8 mouse cellular contexts compared by ENCODE assay signal in genomic region chr7:114636102-114636501, GRCm38 (mm10). TPM values are rescaled to one million over a fixed set of nuclear protein-coding genes. Genes with fewer than 3 reads are reported as not detected.
DNase-seq lines count a peak whose midpoint lies in the region; ATAC-seq and TF ChIP-seq lines count a peak whose summit lies in the region.

TSS of gene Calca (minus strand) at chr7:114636357.

- H3K36me3 ChIP-seq in hindbrain, postnatal 0 days (ENCODE audit: insufficient read depth, low read length): no peaks in the 10 kb centered on the region
- H3K36me3 ChIP-seq in lung, embryonic 16.5 days (ENCODE audit: control insufficient read depth, insufficient read depth, low read length): no peaks in the 10 kb centered on the region
- H3K36me3 ChIP-seq in stomach, embryonic 16.5 days (ENCODE audit: control insufficient read depth, insufficient read depth, low read length): no peaks in the 10 kb centered on the region

- peak; percentile 53; the same call in 1 of the 2 replicates for ATAC-seq in hindbrain, postnatal 0 days
- no peak for ATAC-seq in lung, embryonic 16.5 days (ENCODE audit: low read depth)
- no peak for ATAC-seq in stomach, embryonic 16.5 days (ENCODE audit: insufficient read depth, low FRiP score)
- no peak for ATAC-seq in erythroblast, adult 5-6 weeks (replicated peaks; ENCODE audit: low FRiP score, poor library complexity, severe bottlenecking)

- H3K4me1 ChIP-seq in hindbrain, postnatal 0 days (ENCODE audit: insufficient read depth, low read length): peaks cover 8% of the 10 kb centered on the region; the same call in 1 of the 2 replicates
- H3K4me1 ChIP-seq in lung, embryonic 16.5 days (replicated peaks; ENCODE audit: control insufficient read depth, insufficient read depth, low read length): 0 out of 2 replicates have a peak, but pooled peaks cover 2% of the 10 kb centered on the region
- H3K4me1 ChIP-seq in stomach, embryonic 16.5 days (ENCODE audit: control insufficient read depth, insufficient read depth, low read length): no peaks in the 10 kb centered on the region; the same call in 1 of the 2 replicates

- no peak for DNase-seq in layer of hippocampus, adult 2 months (ENCODE audit: low spot score in 2 of 2)
- no peak for DNase-seq in layer of hippocampus, adult 9-11 months
- peak; percentile 45 for DNase-seq in ZHBTc4 (ENCODE audit: low read depth, low spot score)
- peak; percentile 52 for DNase-seq in embryo, embryonic 9.5 days (ENCODE audit: extremely low spot score)
- DNase-seq in hindbrain, postnatal 0 days (ENCODE audit: low spot score): peak; percentile 39

- H3K27me3 ChIP-seq in hindbrain, postnatal 0 days (ENCODE audit: insufficient read depth, low read length): peaks cover 8% of the 10 kb centered on the region; the same call in 1 of the 2 replicates
- H3K27me3 ChIP-seq in lung, embryonic 16.5 days (ENCODE audit: control insufficient read depth, insufficient read depth, low read depth, low read length): peaks cover 11% of the 10 kb centered on the region; the same call in 1 of the 2 replicates
- H3K27me3 ChIP-seq in stomach, embryonic 16.5 days (ENCODE audit: control insufficient read depth, insufficient read depth, low read length): peaks cover 15% of the 10 kb centered on the region

- 0% methylated on average over 12 of the region's 12 CpGs for WGBS in hindbrain, postnatal 0 days
- 0% methylated on average over 12 of the region's 12 CpGs for WGBS in lung, embryonic 16.5 days
- WGBS in stomach, embryonic 16.5 days: 0% methylated on average over 12 of the region's 12 CpGs

- H3K9me3 ChIP-seq in hindbrain, postnatal 0 days (ENCODE audit: low read length): no peaks in the 10 kb centered on the region
- H3K9me3 ChIP-seq in lung, embryonic 16.5 days (ENCODE audit: control insufficient read depth, low read length): no peaks in the 10 kb centered on the region
- H3K9me3 ChIP-seq in stomach, embryonic 16.5 days (replicated peaks; ENCODE audit: control insufficient read depth, low read length): no peaks in the 10 kb centered on the region

- H3K27ac ChIP-seq in layer of hippocampus, adult 2 months: no peak within 1 kb of the TSS
- H3K27ac ChIP-seq in hindbrain, postnatal 0 days: no peak within 1 kb of the TSS
- no peak within 1 kb of the TSS for H3K27ac ChIP-seq in lung, embryonic 16.5 days (ENCODE audit: low read length)
- no peak within 1 kb of the TSS for H3K27ac ChIP-seq in stomach, embryonic 16.5 days (ENCODE audit: low read length)

- no peak for TF ChIP-seq CTCF in layer of hippocampus, adult 2 months (conservative IDR thresholded peaks at IDR 0.05)
- no peak for TF ChIP-seq CTCF in hindbrain, postnatal 0 days (IDR thresholded peaks at IDR 0.05; ENCODE audit: low read depth)

- H3K4me2 ChIP-seq in hindbrain, postnatal 0 days (ENCODE audit: low read depth, low read length): peak within 1 kb of the TSS; percentile 99
- H3K4me2 ChIP-seq in lung, embryonic 16.5 days (ENCODE audit: low read depth, low read length): peak within 1 kb of the TSS; percentile 76
- peak within 1 kb of the TSS; percentile 77 for H3K4me2 ChIP-seq in stomach, embryonic 16.5 days (ENCODE audit: low read depth, low read length)

- peak within 1 kb of the TSS; percentile 53 for H3K4me3 ChIP-seq in layer of hippocampus, adult 2 months
- H3K4me3 ChIP-seq in hindbrain, postnatal 0 days (ENCODE audit: low read length): peak within 1 kb of the TSS; percentile 45
- peak within 1 kb of the TSS; percentile 47 for H3K4me3 ChIP-seq in lung, embryonic 16.5 days (ENCODE audit: low read length)
- H3K4me3 ChIP-seq in stomach, embryonic 16.5 days (replicated peaks; ENCODE audit: low read length): peak within 1 kb of the TSS; percentile 43

- H3K9ac ChIP-seq in hindbrain, postnatal 0 days (replicated peaks; ENCODE audit: low read length): peak within 1 kb of the TSS; percentile 30; the same call in 1 of the 2 replicates
- peak within 1 kb of the TSS; percentile 31; the same call in 1 of the 2 replicates for H3K9ac ChIP-seq in lung, embryonic 16.5 days (ENCODE audit: low read length)
- 0 out of 2 replicates have a peak within 1 kb of the TSS, but pooled peaks have one; percentile 30 for H3K9ac ChIP-seq in stomach, embryonic 16.5 days (ENCODE audit: low read length)

RNA-seq across cellular contexts. Expression of gene Calca, which starts in this region (rescaled TPM):
- 1 to 10 TPM; 1.0 to 1.2 TPM for total RNA-seq in layer of hippocampus, adult 2 months (2021)
- 27.4 and 52.9 TPM in 2 replicates for total RNA-seq in hindbrain, postnatal 0 days (2014; rRNA removed)
- polyA plus RNA-seq in hindbrain, postnatal 0 days (2015; fragmentation: Nextera tagmentation; extraction: Ambion mirVana): 38.5 and 44.6 TPM in 2 replicates
- polyA plus RNA-seq in lung, embryonic 16.5 days (2015; fragmentation: Nextera tagmentation; extraction: Ambion mirVana): 6.0 and 7.8 TPM in 2 replicates
- polyA plus RNA-seq in stomach, embryonic 16.5 days (2015; fragmentation: Nextera tagmentation; extraction: Ambion mirVana): 2.6 and 3.1 TPM in 2 replicates
- total RNA-seq in erythroblast, adult 5-6 weeks (2015; ENCODE audit: low replicate concordance): not detected in 2 replicates
- not detected in 2 replicates for total RNA-seq in erythroblast, adult 5-6 weeks (2017; ENCODE audit: low replicate concordance)

Comparison
In these comparisons a context has a peak if more than half of its experiments do, and no peak if none do; other contexts are left out.
1. RNA of gene Calca (total RNA-seq): 27.4 to 52.9 TPM in hindbrain, postnatal 0 days; 1.0 to 1.2 TPM in layer of hippocampus, adult 2 months and not detected in erythroblast, adult 5-6 weeks; every median in the first group is over 10 times any median in the second.
2. DNase-seq: peak in ZHBTc4 (single experiment), embryo, embryonic 9.5 days (single experiment) and hindbrain, postnatal 0 days (single experiment); none in layer of hippocampus, adult 2 months (0 of 2) and layer of hippocampus, adult 9-11 months (single experiment).
3. Peak in every context shown above with its lines, with median percentiles within 50 percentile points of each other: H3K4me3 ChIP-seq, H3K4me2 ChIP-seq and H3K9ac ChIP-seq.